Mouse (Mus musculus) urinary bladder, postnatal 14 days (tissue): ENCODE measurements around the gene Mtch1.
"Not testable (repeated sequence)": the region's sequence is repeated elsewhere in the genome, so short reads cannot be mapped to it uniquely, and the experiment has no call there.

Source experiments
- DNase-seq: peaks from one replicate; pipeline ENCODE4 v3.0.0; 2021; ENCODE audit warnings: low spot score

The Mtch1 gene

DNA sequence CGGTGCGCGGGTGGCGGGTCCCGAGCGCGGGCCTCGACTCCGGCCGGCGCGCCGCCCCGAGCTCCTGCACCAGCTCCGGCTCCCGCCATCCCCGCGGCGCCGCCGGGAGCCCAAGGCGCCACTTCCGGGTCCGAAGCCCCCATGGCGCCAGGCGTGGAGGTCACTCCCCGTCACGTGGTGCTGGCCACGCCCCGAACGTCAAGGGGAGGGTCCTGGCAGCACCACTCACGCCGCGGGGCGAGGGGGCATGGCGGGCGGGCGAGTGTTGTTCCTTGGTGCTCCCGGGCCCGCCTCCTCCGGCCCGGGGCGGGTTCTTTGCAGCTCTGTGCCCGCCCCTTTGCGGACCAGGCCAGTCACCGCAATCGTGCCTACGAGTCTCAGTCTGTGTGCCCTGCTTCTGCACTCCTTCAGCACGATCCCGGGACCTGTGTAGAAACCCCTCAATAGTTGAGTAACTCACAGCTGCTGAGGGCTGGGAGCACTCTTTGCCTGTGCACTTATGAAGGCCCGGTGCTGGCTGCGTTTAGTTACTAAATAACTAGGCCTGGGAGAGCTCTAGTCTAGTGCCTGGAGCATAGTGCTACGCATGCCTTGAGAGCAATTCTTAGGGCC, at the start of gene Mtch1:
Gene Mtch1 (minus strand): TSS at position 290 of the 612 bp plus-strand sequence.
- DNase-seq, result peak; percentile 99

DNA sequence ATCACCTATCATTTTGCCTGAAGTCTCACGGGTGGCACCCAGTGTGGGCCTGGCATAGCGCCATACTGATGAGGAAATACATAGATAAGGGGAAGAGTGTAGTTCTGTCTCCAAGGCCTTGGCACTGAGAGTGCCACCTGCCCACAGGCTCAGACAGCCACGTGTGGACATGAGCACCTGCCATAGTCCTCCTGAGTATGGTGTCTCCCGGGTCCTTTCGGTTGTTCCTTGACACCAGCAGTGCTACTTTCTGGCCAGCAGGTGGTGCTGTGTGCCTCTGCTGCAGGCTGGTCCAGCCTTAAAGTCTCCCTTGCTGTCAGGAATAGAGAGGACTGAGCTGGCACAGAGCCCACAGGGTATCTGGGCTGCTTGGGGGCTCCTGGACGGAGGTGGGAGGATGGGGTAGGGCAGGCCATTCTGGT, 49.1 kb upstream of the Mtch1 start:
- peak; percentile 80 for DNase-seq

DNA sequence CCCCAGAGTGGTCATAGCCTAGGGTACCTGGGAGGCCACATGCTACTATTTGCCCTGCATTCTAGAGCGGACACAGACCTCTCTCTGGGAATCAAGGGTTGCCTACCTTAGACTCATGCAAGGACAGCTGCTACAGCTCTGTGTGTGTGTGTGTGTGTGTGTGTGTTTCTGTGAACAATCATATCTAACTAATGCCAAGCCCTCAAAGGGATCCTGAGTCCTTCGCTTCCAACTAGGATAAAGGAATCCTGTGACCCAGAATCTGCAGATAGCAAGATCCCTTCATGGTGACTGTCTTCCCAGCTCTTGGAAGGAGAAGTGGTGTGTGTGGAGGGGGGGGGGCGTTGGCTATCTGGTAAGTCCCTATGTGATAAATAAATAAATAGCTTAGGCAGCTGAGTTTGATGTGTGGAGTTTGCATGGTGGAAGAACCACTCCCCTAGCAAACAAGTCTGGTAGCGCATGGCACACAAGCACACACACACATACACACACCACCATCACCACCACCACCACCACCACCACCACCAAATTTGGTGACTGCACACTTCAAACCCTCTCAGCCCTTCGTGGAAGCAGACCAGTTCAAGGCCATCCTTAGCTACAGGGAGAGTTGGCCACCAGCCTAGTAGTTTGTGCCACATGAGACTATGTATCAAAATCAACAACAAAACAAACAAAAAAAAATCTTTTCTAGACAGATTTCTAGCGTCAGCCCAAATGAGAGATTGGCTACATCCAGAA, 48.5 kb upstream of the Mtch1 start:
- DNase-seq, result no peak

DNA sequence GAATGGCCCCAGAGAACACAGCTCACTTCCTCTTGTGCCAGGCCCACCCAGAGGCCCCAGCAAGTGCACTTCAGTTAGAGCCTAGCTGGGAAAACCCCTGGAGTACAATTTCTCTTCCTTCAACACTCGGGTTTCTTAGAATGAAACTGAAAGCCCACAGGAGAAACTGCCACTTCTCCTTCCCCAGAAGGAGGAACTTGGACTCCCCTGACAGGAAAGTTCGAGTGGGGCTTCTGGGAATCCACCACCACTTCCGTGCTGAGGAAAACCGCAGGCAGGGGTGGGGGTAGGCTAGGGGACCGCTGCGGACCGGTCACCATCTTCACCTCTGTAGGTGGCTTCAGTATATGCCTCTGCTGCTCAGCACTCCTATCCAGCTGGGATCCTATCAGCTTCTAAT, 47.6 kb upstream of the Mtch1 start:
- no peak for DNase-seq

DNA sequence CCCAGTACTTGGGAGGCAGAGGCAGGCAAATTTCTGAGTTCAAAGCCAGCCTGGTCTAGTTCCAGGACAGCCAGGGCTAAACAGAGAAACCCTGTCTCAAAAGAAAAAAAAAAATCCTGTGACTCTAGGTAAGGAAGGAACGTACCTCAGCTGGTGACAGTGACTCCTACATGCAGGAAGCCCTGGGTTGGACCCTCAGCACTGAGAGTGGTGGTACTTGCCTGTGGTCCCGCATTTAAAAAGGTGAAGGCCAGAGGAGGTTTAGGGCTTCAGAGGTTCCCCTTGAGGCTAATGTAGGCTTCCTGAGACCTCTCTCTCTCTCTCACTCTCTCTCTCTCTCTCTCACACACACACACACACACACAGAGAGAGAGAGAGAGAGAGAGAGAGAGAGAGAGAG, 47.0 kb upstream of the Mtch1 start:
- DNase-seq, result not testable (repeated sequence)

DNA sequence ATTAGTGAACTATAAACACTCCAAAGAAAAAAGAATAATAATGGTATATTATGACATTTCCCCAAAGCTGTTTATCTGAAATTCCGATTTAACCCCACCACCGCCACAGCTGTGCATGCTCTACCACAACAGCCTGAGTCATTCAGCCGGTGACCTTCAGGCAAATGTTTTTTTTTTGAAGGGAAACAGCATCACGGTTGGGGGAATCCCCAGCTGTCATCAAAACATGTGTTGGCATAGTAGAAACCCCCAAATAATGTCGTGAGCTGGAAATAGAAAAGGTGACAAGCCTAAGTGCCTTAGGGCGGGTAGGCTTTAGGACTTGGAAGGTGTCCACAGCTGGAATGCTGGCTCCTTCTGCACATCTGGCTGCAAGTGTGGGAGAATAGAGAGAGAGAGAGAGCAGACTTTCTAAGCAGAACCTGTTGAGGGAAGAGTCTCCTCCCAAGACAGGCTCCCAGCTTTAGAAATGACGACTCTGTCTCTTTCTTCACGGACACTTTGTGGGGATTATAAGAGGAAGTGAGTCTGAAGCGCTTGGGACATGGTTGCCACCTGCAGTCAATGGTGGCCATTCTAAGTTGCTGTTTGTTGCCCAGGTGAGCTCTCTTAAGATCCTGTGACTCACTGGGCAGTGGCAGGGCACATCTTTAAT, 46.5 kb upstream of the Mtch1 start:
- no peak for DNase-seq

DNA sequence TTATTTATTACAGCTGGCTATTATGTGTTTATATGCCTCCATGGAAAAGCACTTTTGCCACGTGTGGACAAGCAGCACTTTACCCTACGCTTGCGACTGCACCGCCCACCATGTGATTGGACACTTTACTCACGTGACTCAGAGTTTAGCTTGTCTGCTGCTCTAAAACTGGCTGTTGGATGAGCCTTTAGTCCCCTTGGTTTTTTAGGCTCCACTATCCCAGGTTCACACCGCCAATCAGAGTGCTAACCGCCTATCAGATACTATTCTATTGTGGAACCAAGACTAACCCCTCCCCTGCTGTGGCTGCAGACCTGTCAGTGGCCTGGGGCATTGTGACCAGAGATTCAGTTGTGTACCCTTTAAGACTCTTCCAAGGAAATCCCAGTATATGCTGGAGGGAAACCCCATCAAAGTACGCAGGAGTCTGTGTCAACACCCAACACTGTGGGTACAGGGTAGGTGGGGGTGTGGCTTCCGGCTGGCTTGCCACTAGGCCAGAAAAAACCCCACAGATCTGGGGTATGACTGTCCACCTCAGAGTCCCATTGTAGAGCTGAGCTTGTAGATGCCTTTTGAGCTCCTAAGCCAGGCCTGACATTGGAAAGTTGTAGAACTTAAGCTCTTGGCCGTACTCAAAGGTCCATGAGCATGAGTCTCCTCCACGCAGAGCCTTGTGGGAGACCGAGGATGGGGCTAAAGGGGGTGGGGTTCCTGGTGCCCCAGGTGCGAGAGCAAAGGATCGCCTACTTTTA, 45.8 kb upstream of the Mtch1 start:
- DNase-seq, result no peak

DNA sequence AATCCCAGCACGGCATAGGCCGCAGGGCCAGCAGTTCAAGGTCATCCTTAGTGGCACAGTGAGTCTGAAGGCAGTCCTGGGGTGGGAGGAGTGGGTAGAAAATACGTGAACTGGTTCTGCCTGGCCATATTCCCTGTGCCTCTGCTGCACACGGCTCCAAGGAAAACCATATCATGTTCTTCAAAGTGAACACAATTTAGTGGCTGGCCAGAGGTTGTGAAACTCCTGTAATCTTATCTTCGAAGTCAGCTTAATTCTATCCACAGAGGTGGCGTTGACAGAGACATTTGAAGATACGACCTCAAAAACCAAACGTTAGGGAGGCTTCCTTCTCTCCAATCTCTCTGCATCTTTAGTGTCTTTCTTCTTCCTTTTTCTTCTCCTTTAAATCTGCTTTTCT, 43.5 kb upstream of the Mtch1 start:
- DNase-seq, result no peak

DNA sequence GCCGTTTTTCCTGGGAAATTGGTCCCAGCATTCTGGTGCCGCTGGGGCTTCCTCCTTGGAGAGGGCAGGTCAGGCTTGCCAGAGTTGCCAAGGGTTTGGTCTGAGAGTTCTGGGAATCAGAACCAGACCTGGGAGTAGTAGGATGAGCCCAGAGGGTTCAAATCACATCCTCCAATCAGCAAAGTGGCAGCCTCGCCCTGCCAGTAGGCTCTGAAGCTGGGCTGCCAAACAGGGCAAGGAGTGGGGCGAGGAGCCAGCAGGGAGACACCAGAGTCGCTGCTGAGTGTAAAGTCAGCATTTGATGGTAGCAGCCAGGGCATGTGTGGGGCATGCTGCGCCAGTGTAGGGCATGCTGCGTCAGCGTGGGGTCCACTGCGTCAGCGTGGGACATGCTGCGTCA, 41.2 kb upstream of the Mtch1 start:
- DNase-seq, result no peak

DNA sequence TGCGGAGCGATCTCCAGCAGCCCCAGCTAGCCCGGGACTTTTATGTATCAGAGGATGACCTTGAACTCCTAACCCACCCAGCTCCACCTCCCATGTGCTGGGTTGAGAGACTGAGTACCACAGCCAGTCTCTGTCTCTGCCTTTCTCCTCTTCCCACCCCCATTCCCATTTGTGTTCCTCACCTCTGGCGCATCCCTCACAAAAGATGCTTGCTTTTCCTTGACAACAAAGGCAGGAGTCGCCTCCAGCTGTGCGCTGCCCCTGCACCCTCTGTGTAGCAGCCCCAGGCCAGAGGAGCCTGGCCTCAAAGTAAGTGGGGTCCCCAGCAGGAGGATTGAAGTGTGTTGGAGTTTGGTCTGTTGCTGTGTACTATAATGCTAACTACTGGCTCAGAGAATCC, 38.0 kb upstream of the Mtch1 start:
- DNase-seq, result no peak

DNA sequence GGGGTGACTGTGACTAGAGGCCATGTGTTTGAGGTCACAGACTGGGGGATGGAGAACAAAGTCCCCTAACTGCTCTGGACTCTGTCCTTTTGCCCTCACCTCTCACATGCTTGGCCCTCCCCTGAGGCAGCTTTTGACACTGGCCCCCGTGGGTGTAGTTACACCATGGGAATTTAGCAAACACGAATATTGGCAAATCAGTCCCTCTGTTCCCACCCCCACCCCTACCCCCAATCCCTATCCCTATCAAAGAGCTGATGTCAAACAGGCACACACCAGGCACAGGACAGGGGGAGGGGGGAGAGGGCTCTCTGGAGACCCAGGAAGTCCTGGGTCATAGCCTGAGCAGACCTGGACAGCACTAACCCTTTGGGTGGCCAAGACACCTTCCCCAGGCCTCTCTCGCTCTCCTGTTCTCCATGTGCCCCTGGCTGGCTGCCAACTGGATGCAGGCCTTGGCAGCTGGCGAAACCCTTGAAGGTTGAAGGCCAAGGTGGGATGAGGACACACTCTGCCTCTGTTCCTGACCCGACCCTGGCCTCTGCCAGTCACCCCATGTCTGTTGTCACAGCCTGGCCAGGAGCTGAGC, 37.2 kb upstream of the Mtch1 start:
- peak; percentile 37 for DNase-seq

DNA sequence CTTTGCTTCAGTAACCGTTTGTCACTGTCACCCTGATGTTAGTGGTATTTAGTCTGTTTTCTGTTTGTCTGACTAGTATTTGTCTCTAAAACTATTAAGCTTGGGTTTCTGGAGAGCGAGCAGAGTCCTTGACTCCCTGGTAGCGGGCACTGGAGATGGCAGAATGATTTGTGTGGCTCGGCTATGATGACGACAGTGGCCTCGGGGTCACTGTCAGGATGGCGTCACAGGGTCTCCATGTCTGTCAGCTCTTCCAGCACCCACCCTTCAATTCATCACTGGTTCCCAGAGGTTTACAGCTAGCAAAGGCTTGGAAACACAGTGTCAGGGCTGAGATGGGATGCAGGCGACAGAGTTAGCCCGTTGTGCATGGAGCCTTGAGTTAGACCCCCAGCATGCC, 36.2 kb upstream of the Mtch1 start:
- DNase-seq, result no peak

DNA sequence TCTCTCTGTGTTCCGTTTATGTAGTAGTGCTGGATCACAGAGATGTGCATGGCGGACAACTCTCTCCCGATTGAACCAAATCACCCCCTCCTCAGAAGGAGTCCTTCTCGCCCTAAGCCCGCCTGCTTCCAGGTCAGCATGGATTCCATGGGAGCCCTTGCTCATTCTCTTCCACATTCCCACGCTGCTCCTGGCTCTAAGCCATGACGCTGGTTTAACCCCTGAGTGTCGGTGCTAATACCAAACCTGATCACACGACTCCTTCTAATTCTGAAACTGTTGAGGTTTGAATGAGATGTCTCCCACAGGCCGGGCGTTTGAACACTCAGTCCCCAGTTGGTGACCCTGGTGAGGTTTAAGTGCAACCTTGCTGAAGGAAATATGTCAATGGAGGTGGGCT, 34.7 kb upstream of the Mtch1 start:
- no peak for DNase-seq

DNA sequence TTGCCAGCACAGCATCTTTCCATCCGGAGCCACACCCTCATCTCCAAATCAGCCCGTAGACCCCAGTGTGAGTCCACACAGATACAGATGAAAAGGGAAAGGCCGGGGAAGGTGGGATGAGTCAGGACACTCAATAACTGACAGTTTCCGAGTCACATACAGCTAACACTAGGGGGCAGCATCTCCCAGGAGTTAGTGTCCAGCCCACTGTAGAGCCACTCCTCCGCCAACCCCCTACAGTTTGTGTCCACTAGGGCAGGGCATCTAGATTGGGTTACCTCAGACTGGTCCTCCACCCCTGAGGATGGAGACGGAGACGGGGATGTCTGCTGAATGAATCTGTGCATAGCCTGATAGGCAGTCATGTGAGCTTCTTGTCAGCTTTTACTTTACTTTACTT, 33.7 kb upstream of the Mtch1 start:
- DNase-seq, result peak; percentile 73

DNA sequence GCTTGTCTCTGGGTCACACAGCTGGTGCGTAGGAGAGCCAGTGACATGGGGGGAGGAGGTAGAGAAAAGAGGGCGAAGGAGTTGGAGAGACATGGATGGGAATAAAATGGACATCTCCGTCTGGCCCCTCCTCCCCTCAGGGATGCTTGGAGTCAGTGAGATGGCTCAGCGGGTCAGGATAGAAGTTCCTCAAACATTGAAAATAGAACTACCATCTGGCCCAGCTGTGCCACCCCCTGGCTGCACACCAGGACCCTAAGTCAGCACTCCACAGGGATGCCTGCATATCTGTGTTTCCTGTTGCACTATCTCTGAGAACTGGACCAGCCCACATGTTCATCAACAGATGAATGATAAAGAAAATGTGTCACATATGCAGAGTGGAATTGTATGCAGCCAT, 32.5 kb upstream of the Mtch1 start:
- DNase-seq, result no peak

DNA sequence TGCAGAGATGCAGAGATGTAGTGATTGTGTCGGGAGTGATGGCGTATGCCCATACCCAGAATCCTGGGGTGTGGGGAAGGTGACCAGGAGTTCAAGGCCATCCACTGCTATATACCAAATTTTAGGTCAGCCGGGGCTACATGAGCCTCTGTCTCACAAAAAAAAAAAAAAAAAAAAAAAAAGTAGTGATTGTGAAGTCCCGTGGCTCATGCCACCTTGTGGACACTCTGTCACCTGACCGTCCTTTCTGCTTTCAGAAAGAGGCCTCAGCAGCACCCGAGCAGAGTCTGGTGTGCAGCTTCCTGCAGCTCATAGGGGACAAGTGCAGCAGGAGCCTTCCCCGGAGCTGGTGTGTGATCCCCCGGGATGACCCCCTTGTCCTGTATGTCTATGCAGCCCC, 30.3 kb upstream of the Mtch1 start:
- DNase-seq, result no peak

DNA sequence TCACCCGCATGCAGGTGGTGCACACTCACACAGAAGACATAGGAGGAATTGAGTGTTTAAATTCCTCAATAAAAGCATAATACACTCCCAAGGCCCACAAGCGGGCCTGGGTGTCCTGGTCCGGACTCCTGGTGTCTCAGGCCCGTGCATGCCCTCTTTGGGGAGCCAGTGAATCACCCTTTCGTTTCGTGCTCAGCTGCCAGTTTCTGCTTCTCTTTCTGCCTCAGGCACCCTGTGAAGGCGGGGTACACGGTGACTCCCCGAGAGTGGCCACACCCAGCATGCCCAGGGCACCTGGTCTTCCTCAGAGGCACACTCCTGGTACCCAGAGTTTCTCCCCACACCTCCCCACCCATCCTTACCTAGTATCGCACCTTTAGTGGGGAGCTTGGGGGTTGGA, 28.1 kb upstream of the Mtch1 start:
- peak; percentile 56 for DNase-seq

DNA sequence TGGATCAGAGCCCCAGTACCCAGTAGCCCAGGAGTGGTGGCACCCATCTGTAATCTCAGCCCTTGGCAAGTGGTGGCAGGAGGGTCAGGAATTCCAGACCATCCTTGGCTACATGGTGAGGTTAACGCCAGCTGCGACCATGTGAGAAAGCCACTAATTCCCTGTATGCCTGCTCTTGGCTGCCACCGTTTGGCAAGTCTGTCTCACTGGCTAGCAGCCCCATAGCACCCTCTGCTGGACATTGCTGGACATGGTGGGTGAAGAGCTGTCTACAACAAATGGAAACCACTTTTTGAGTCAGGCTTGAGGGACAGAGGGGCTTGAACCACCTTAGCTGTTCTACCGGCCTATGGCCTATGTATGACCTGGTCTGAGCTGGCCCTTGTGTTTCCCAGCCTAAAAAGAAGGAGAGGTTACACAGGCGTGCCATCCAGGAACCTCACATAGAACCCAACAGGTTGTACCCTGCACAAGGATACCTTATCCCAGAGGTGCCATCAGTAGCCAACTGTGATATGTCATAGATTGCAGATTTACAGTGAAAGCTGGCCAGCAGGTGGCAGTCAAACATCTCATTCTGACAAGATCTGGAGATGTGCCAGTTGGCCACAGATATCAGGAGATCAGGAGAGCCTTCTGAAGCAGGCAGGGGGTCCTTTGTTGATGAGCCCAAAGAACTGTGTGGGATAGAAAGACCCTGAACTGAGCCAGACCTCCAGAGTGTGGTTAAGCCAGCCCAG, 23.4 kb upstream of the Mtch1 start:
- peak; percentile 93 for DNase-seq

DNA sequence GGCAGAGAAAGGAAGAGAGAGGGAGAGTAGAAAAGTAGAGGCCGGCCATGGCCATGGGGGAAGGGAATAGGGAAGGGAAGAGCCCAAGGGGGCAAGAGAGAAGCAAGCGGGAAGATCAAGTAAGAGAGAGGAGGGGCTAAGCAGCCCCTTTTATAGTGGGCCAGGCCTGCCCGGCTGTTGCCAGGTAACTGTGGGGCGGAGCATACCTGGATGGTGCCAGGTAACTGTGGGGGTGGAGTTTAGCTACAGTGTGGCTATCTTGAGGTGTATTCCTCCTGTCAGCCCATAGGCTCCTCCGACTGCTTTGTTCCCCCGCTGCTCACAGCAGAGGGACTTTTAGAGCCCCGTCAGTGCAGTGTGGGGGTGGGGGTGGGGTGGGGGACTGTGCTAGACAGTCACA, 21.0 kb upstream of the Mtch1 start:
- DNase-seq, result no peak

DNA sequence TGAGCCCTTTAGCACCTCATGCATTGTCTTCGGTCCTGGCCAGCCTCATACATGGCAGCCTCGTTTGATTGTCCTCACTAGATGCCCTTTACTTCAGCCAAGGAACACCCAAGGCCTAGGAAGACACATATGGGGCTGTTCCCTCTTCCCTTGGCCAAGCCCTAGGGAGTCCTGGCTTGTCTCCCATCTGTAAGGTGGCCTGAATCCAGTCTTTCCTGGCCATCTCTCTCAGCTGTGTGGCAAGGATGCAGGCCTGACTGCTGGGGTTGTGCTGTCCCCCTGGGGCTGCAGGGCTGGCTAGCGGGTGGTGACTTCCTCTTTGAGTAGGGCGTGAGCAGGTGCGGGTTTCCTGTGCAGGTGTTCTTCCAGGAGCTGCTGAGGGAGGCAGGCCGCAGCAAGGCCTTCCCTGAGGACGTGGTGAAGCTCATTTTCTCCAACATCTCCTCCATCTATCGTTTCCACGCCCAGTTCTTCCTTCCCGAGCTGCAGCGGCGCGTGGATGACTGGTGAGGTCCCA, 17.4 kb upstream of the Mtch1 start:
- no peak for DNase-seq

DNA sequence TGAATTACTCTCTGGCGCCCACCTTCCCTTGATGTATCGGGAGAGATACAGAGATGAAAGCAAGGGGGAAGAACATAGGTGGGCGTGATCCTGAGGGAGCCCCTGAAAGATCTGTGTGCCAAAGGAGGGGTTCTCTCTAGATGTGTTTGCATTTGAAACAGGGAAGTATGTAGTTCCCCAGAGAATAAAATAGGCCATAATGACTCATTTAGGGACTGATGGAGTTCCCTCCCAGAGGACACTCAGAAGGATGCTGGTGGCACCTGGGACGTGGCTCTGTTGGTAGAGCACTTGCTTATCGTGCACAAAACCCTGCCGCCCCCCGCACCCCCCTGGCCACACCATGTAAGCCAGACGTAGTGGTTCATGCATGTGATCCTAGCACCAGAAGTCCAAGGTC, 15.4 kb upstream of the Mtch1 start:
- DNase-seq, result no peak
